Mouse (Mus musculus) heart, embryonic 12.5 days (tissue): Measurements from ENCODE around the gene Rab13. TPM values are rescaled to one million over a fixed set of nuclear protein-coding genes. Genes with fewer than 3 reads are reported as not detected.
"Not testable (repeated sequence)": the region's sequence is repeated elsewhere in the genome, so short reads cannot be mapped to it uniquely, and the experiment has no call there.

Experiments used
- ATAC-seq: fragments of 200-750 bp; cut with Nextera tagmentation; 2 replicates; pipeline ENCODE4 v1.8.0; 2017; ENCODE audit warnings: moderate TSS enrichment, moderate library complexity; ENCODE audit not compliant: insufficient number of reproducible peaks, low FRiP score
- H3K27ac ChIP-seq: fragments of 300-500 bp; sonication (generic); 2 replicates; pipeline ENCODE4 v1.5.1; 2016; ENCODE audit warnings: mild to moderate bottlenecking, moderate library complexity; ENCODE audit not compliant: poor library complexity, severe bottlenecking
- H3K27me3 ChIP-seq: fragments of 300-500 bp; sonication (generic); replicated peaks from 2 replicates; pipeline ENCODE4 v1.6.1; 2016; ENCODE audit warnings: mild to moderate bottlenecking, moderate library complexity
- H3K36me3 ChIP-seq: fragments of 300-500 bp; sonication (generic); 2 replicates; pipeline ENCODE4 v1.6.1; 2016; ENCODE audit warnings: mild to moderate bottlenecking, moderate library complexity
- H3K4me1 ChIP-seq: fragments of 300-500 bp; sonication (generic); replicated peaks from 2 replicates; pipeline ENCODE4 v1.6.1; 2016; ENCODE audit warnings: mild to moderate bottlenecking
- H3K4me2 ChIP-seq: fragments of 300-500 bp; sonication (generic); 2 replicates; pipeline ENCODE4 v1.6.1; 2016; ENCODE audit warnings: mild to moderate bottlenecking, moderate library complexity
- H3K4me3 ChIP-seq: fragments of 300-500 bp; sonication (generic); 2 replicates; pipeline ENCODE4 v1.5.1; 2016; ENCODE audit warnings: mild to moderate bottlenecking
- H3K9ac ChIP-seq: fragments of 300-500 bp; sonication (generic); 2 replicates; pipeline ENCODE4 v1.6.1; 2016; ENCODE audit warnings: mild to moderate bottlenecking, moderate library complexity
- H3K9me3 ChIP-seq: fragments of 300-500 bp; sonication (generic); replicated peaks from 2 replicates; pipeline ENCODE4 v1.6.1; 2016; ENCODE audit warnings: mild to moderate bottlenecking, moderate library complexity
- WGBS: fragments of 180-500 bp; shearing (Covaris S2); methylation state at CpG from one replicate; pipeline ENCODE4 v1.1.7; 2016; 5-methylcytosine and 5-hydroxymethylcytosine counted together
- polyA plus RNA-seq: library from polyadenylated mRNA; unstranded; fragments of >200 nt; fragmentation: Nextera tagmentation; extraction: Ambion mirVana; gene quantifications from 2 replicates; pipeline ENCODE4 v1.2.1, GENCODE M21; 2016

The Rab13 gene
- polyA plus RNA-seq, 1 experiment from 2014 or later, result 26.8 TPM

- no peaks in the 10 kb centered on the region for H3K27me3 ChIP-seq
- H3K4me1 ChIP-seq, result peaks cover 28% of the 10 kb centered on the region
Observed at GRCm38 (mm10) chr3:90250791-90251190, 37.3 kb downstream of the Rab13 start.

GRCm38 (mm10) chr3:90251731-90252226 is 38.3 kb downstream of the Rab13 start:
- H3K27me3 ChIP-seq, H3K4me2 ChIP-seq, H3K4me3 ChIP-seq, H3K27ac ChIP-seq, ATAC-seq, H3K9ac ChIP-seq, H3K9me3 ChIP-seq: not testable (repeated sequence)
- peaks cover 20% of the 10 kb centered on the region for H3K36me3 ChIP-seq
- WGBS, result 89% methylated on average over 9 of the region's 12 CpGs
- peaks cover 28% of the 10 kb centered on the region for H3K4me1 ChIP-seq

More at GRCm38 (mm10) chr3:90250791-90251190, 37.3 kb downstream of the Rab13 start:
- peaks cover 19% of the 10 kb centered on the region for H3K36me3 ChIP-seq
- H3K4me2 ChIP-seq, result no peak overlapping the region
- no peak overlapping the region for H3K9ac ChIP-seq
- no peak overlapping the region for H3K27ac ChIP-seq
- 78% methylated on average over 6 of the region's 6 CpGs for WGBS
- no peaks in the 10 kb centered on the region for H3K9me3 ChIP-seq
- no peak overlapping the region for H3K4me3 ChIP-seq
- ATAC-seq, result no peak

- WGBS, result 77% methylated on average over 2 of the region's 2 CpGs
- not testable (repeated sequence) for H3K27ac ChIP-seq, H3K4me3 ChIP-seq, H3K9ac ChIP-seq, H3K9me3 ChIP-seq, ATAC-seq, H3K4me2 ChIP-seq, H3K27me3 ChIP-seq
- Histone ChIP-seq H3K36me3 (peaks cover 29% of the 10 kb centered on the region), H3K4me1 (peaks cover 26% of the 10 kb centered on the region)
Observed at GRCm38 (mm10) chr3:90252659-90253058, 39.2 kb downstream of the Rab13 start.

- H3K4me3 ChIP-seq, H3K9me3 ChIP-seq, H3K27ac ChIP-seq, H3K27me3 ChIP-seq, ATAC-seq: not testable (repeated sequence)
- Histone ChIP-seq H3K4me2 (peak overlapping the region; percentile 85; the same call in 1 of the 2 replicates), H3K36me3 (peaks cover 34% of the 10 kb centered on the region), H3K9ac (0 out of 2 replicates have a peak overlapping the region, but pooled peaks have one; percentile 60), H3K4me1 (peaks cover 25% of the 10 kb centered on the region)
- WGBS, result 62% methylated on average over 1 of the region's 1 CpGs
Observed at GRCm38 (mm10) chr3:90253174-90253573, 39.7 kb downstream of the Rab13 start.

- Histone ChIP-seq H3K4me1 (peaks cover 23% of the 10 kb centered on the region), H3K4me2 (peak within 1 kb of the TSS; percentile 85), H3K4me3 (peak within 1 kb of the TSS; percentile 87), H3K27me3 (no peaks in the 10 kb centered on the region), H3K27ac (peak within 1 kb of the TSS; percentile 91), H3K9ac (peak within 1 kb of the TSS; percentile 86), H3K36me3 (peaks cover 41% of the 10 kb centered on the region), H3K9me3 (no peaks in the 10 kb centered on the region)
- peak; percentile 97 for ATAC-seq
- 2% methylated on average over 40 of the region's 40 CpGs for WGBS
Observed at GRCm38 (mm10) chr3:90253653-90254418, 40.3 kb downstream of the Rab13 start, which contains the start of gene Crtc2. Crtc2 (plus strand) TSS chr3:90254163.

GRCm38 (mm10) chr3:90254419-90255193 is 41.1 kb downstream of the Rab13 start:
- Histone ChIP-seq H3K9ac (peak overlapping the region; percentile 86), H3K36me3 (peaks cover 48% of the 10 kb centered on the region)

GRCm38 (mm10) chr3:90255194-90255565 is 41.7 kb downstream of the Rab13 start:
- Histone ChIP-seq H3K4me3 (peak overlapping the region; percentile 87), H3K36me3 (peaks cover 51% of the 10 kb centered on the region), H3K9ac (peak overlapping the region; percentile 86), H3K4me1 (peaks cover 15% of the 10 kb centered on the region), H3K27ac (no peak overlapping the region), H3K9me3 (no peaks in the 10 kb centered on the region), H3K4me2 (peak overlapping the region; percentile 85), H3K27me3 (no peaks in the 10 kb centered on the region)
- ATAC-seq, result no peak
- 30% methylated on average over 2 of the region's 2 CpGs for WGBS

More at GRCm38 (mm10) chr3:90254419-90255193, 41.1 kb downstream of the Rab13 start:
- H3K9me3 ChIP-seq, result no peaks in the 10 kb centered on the region
- peak overlapping the region; percentile 87 for H3K4me3 ChIP-seq
- peak overlapping the region; percentile 91 for H3K27ac ChIP-seq
- peak overlapping the region; percentile 85 for H3K4me2 ChIP-seq
- WGBS, result 1% methylated on average over 41 of the region's 41 CpGs
- ATAC-seq, result peak; percentile 82
- peaks cover 16% of the 10 kb centered on the region for H3K4me1 ChIP-seq
- H3K27me3 ChIP-seq, result no peaks in the 10 kb centered on the region

- Histone ChIP-seq H3K4me2 (no peak overlapping the region), H3K4me3 (no peak overlapping the region), H3K36me3 (peaks cover 52% of the 10 kb centered on the region), H3K27ac (no peak overlapping the region), H3K27me3 (no peaks in the 10 kb centered on the region), H3K4me1 (peaks cover 10% of the 10 kb centered on the region), H3K9me3 (no peaks in the 10 kb centered on the region), H3K9ac (no peak overlapping the region)
- 89% methylated on average over 14 of the region's 14 CpGs for WGBS
- no peak for ATAC-seq
Observed at GRCm38 (mm10) chr3:90255784-90256353, 42.4 kb downstream of the Rab13 start.

- Histone ChIP-seq H3K36me3 (peaks cover 53% of the 10 kb centered on the region), H3K9ac (no peak overlapping the region), H3K4me3 (no peak overlapping the region), H3K27me3 (no peaks in the 10 kb centered on the region), H3K4me1 (peaks cover 7% of the 10 kb centered on the region), H3K4me2 (no peak overlapping the region), H3K27ac (no peak overlapping the region), H3K9me3 (no peaks in the 10 kb centered on the region)
- 87% methylated on average over 19 of the region's 19 CpGs for WGBS
- no peak for ATAC-seq
Observed at GRCm38 (mm10) chr3:90256731-90257530, 43.4 kb downstream of the Rab13 start.

GRCm38 (mm10) chr3:90258521-90258920 is 45.0 kb downstream of the Rab13 start:
- Histone ChIP-seq H3K36me3 (peaks cover 69% of the 10 kb centered on the region), H3K9me3 (no peaks in the 10 kb centered on the region), H3K27ac (no peak overlapping the region)

More at GRCm38 (mm10) chr3:90258521-90258920, 45.0 kb downstream of the Rab13 start:
- no peak for ATAC-seq
- no peaks in the 10 kb centered on the region for H3K27me3 ChIP-seq
- no peak overlapping the region for H3K9ac ChIP-seq
- H3K4me3 ChIP-seq, result no peak overlapping the region
- WGBS, result 86% methylated on average over 4 of the region's 4 CpGs
- peaks cover 7% of the 10 kb centered on the region for H3K4me1 ChIP-seq
- no peak overlapping the region for H3K4me2 ChIP-seq
